Mouse (Mus musculus) c-Kit-positive CD71-positive TER-119-negative erythroid progenitor cells, embryonic 14.5 days (primary cell): ENCODE measurements around the gene Ctse.
A peak's percentile ranks its signal among the peaks of the same experiment; 100 is the strongest.

Experiments used
- DNase-seq: peaks from one replicate; pipeline ENCODE4 v3.0.0-alpha.2; 2013; ENCODE audit warnings: low read depth

Gene Ctse

DNA sequence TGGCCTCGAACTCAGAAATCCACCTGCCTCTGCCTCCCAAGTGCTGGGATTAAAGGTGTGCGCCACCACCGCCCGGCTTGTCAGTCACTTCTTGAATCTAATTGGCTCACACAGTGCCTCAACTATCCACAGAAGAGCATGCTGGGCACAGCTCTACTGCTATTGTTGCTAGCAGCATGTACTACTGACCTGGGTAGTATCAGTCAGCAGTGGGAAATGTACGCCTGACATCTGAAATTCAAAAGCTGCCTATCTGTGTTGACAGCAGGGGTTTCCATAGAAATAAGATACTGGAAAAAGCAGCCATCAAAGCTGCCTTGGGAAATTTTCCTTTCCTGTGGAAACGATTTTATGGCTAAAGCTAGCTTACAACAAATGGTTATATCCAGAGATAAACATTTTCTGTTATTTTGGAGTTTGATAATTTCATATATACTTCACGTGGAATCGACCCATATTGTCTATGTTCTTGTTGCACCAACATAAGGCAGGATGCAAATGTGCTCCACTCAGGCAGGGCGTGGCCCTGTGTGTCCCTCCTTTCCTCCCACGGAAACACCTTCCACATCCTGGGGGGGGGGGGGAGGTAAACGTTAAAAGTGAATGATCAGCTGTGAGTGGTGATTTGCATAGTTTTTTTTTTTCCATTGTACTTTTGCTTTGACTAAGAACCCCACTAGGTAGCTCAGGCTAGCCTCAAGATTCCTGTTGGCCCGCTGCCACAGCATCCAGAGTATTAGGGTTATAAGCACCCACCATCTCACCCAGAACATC lies 14.8 kb downstream of the Ctse start:
- no peak for DNase-seq

DNA sequence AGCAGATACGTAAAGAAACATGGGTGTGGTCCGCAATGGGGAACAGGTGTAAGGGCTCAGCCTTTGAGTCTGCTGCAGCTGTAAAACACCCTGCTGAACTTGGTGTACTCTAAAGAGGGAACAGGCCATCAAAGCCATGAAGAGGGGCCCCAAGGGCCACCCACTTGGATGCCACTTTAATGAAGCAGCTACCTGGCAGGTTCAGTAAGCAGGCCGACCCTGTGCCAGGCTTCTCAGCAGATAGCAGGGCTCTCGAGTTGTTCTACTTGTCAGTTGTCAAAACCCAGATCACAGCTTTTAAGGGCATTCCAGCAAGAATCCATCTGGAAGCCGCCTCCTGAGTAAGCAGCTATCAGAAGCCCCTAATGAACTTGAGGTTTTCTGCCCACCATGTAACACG lies 17.5 kb downstream of the Ctse start:
- no peak for DNase-seq

DNA sequence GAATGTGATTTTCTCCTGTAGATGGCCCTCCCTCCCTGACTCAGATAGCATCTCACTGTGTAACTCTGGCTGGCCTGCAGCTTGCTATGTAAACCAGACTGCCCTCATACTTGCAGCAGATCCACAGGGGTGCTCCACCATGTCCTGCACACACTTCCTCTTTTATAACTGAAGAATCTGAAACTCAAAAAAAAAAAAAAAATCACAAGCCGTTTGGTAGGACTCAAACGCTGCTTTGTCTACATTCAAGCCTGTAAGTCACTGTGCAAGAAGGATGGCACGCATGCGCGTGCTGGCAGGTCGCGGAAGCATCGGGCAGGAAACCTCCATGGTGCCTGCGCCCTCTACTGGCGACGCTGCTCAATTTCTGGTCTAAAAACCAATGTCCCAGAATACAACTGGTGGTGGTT lies 19.8 kb downstream of the Ctse start:
- peak; percentile 89 for DNase-seq

DNA sequence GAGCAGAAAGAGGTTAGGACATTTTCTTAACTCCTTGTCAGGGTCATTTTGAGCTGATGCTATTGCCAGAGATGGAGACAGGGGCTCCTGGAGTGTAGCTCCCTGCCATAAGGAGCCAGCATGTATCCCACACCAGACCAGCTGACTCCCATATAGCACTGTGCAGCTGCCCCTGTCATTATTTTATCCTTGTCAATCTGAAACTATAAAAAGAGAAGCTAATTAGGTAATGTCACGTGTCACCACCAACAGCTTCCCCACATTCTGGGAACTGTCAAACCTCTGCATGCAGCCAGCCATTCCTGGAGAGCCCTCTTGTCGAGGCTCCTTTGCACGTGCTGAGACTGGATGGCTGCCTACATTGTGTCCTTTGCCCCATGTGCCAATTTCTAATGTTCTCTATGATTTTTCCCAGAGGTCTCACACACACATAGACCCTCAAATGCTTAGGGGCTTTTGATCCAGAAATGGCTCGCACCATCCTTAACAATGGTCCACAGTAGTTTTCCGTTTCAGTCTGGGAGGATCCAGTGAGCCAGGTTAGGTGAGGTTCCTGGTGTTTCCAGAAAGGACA lies 21.5 kb downstream of the Ctse start:
- no peak for DNase-seq

DNA sequence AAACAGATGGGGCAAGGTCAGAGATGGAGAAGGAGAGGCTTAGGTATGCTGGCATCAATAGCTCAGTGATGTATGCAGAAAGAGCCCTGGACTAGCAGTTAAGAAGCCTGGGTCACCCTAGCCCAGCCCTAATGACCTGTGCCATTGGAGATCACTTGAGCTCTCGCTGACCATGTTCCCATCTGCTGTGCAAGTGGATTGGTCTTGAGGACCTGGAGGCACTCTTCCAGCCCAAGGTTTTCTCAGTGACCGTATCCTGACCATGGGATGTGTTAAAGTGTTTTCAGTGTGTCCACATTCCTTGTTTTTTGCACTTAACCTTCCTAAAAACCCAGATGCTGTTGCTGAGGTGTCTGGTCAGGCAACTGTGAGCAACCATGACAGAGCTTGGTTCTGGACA lies 22.2 kb downstream of the Ctse start:
- DNase-seq: no peak

DNA sequence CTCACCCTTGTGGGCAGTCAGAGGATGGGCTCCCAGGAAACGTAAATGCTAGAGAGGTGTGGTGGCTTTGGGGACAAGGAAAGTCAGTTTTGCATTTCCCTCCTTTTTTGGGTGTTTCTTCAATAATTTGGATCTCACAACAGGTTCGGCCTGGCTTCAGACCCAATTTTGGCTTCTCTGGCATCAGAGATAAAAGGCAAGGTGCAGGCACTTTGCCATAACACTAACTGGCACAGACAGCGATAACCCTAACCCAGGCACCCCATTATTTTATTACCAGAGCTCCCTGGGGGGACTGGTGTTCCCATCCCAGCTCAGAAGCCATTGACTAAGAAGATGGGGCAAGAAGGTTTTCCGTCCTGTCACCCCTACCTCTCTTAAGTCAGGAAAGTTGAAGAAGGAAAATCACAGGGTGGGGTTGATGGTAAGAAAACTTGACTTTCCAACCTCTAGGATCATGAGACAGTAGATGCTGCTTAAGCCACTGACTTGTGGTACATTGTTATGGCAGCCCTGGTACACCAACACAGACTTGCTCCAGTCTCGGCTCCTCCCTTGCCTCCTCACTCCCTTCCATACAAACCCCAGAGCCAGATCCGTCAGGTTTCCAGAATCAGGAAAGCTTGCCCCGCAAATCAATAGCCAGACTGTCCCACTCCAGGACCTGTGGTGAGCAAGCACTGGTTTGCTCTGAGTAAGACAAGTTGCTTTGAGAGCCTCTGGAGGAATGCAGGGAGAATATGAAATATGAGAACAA lies 22.8 kb downstream of the Ctse start:
- no peak for DNase-seq

DNA sequence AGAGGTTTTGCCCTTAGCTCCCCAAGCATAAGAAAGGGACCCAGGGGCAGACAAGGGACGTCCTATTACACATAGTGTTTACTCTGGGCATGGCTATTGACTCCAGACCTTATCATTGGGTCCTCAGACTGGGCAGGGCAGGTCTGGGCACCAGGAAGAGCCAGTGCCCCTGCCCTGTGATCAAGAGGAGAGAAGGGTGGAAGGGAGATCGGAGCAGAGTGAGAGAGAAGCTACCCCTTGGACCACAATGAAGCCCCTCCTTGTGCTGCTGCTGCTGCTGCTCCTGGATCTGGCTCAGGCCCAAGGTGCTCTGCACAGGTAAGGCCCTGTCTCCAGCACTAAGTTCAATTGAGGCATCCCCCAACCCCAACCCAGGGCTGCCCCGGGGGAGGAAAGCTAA lies 23.6 kb downstream of the Ctse start:
- no peak for DNase-seq

DNA sequence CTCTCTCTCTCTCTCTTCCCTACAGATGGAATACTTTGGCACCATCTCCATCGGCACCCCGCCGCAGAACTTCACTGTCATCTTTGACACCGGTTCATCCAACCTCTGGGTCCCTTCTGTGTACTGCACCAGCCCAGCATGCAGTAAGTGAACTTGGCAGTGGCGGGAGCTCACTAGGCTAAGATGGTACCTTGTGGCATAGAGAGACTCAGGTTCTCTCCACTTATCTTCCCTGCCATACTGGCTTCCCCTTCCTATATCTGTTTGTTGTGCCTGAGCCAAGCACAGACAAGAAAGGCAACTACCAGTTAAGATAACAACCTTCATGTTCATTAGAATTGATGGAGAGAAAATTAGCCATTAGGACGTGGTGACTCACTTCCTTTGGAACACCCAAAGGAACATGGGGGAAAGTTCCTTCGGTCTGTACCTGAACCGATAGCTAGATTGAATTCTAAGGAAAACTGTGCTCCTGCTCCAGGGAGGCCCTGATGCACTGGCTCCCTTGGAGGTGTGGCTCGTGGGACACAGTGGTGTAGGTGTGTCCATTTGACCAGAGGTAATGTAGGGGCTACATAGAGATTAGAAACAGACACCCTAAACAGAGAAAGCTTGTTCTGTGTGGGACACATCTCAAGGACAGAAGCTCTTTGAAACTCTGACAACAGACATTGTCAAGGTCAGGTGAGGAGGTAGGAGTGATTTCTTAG lies 25.3 kb downstream of the Ctse start:
- no peak for DNase-seq

DNA sequence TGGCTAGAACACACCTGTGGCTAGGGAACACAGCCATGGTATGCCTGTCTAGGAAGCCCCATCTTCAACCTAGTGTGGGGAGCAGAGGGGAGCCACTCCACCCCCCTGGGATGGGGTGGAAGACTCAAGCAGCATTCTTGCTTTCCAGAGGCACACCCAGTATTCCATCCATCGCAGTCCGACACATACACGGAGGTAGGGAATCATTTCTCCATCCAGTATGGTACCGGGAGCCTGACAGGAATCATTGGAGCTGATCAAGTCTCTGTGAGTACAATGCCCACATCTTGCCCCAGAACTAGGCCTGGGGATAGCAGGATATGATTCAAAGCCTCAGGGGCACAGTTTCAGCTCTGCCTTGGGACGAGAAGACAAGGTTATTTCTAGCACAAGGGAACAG lies 26.0 kb downstream of the Ctse start:
- DNase-seq: no peak

DNA sequence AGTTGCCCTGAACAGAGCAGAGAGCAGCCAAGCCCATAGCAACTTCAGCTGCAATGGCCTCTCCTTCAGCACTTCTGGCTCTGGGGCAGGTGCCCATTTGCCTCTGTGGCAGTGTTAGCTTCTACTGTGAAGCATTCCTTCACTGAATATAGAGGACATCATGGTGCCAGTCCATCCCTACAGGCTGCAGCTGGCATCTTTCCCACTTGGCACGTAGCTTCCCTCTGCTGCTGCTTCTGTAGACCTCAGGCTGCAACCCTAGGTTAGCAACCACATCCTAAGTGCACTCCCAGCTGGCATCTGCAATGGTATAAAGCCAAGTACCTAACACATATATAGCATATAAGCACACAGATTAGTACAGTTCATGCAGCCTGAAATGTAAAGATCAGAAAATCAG lies 27.8 kb downstream of the Ctse start:
- no peak for DNase-seq

DNA sequence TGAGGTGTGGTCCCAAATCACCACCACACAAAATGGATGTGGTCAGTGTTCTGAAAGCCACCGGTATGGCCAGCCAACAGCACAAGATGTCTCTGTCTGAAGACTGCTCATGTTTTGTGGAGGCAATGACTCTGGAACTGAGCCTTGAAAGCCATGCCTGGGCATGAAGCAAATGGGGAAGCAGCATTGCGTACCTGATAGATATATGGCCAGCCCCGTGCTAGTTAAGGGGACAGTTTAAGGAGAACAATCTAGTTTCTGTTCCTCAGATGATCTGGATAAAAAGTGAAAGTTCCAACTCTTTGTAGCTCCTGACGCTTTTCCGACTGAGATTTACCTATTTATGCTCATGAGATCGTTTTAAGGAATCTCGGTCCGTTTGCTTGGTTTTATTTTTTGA lies 33.0 kb downstream of the Ctse start:
- no peak for DNase-seq

DNA sequence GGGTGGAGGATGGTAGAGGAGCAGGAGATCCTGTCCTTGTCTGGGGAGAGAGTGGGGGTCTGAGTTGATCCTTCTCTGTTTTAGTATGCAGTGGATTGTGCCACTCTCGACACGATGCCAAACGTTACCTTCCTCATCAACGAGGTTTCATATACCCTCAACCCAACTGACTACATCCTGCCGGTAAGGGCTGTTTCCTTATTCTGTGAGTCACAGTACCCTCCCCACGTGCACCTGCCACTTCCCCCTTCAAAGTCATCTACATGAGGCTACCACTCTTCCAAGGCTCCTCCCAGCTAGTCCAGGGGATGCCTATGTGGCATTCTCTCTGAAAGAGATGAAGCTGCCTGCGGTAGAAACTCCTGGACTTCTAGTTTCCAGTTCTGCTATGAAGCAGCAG lies 34.3 kb downstream of the Ctse start:
- DNase-seq: no peak

DNA sequence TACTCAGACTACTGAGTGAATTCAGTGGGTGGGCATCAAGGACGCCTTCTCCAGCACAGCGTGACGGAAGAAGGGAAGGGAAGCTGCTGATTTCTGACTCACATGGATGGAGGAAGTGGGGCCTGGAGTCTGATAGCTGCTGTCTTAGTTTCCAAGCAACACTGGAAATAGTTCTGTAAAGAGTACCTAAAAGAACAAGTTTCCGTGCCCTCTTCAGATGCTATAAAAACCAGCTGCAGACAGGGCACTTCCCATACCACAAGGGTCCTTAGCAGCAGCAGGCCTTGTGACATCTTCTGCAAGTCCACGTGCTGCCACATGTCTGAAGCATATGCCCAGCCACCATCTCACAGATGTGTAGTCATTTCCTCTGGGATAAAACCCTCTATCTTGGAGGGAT lies 41.5 kb downstream of the Ctse start:
- DNase-seq: no peak

DNA sequence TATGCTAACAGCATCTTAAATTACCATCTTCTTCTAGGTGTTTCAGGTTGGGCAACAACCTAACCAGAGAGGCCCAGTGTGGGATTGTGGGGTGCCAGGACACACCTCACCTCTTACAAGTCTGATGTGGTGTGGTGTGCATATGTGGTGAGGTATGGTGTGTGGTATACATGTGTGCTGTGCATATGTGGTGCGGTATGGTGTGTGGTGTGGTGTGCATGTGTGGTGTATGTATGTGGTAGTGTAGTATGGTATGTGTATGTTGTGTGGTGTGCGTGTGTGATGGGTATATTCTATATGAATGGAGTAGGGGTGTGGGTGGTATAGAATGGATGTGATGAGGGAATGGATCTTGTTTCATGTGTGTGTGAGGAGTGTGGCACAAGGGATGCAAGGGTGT lies 49.6 kb downstream of the Ctse start:
- no peak for DNase-seq

DNA sequence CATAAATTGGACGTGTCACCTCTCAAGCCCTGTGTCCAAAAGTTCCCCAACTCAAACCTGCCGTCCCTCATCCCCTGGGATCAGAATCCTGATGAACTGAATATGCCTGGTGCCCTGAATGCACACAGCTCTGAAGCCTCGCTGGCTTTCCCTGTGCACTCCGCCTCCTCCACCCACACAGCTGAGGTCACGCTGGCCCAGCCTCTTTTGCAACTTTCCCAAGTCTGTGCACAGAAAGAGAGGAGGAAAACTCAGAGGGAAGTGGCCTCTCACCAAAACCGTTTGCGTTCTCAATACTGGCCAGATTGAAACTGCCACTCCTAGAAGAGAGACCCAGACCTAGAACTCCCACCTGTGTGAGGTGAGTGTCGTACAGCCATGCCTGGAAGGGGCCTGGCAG lies 50.4 kb downstream of the Ctse start, which contains the start of gene Rab7b:
TSS of gene Rab7b (plus strand) at position 221 of the 400 bp plus-strand sequence.
- DNase-seq: no peak

DNA sequence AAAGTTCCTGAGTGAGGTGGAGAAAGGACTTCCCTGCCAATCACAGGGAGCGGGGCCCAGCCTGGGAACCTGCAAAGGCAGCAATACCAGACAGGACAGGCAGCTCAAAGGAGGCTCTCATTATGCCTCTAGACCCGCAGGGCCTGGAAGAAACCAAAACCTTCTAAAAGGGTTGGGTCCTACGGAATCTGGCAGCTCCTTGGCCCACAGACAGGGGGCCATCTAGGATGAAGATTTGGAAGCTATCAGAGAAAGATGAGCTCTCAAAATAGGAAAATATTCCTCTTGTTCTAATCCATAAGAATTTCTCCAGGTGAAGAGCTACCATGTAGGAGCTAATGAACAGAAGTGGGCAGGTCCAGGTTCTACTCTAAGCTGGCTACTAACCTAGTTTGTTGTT lies 50.9 kb downstream of the Ctse start:
- no peak for DNase-seq

DNA sequence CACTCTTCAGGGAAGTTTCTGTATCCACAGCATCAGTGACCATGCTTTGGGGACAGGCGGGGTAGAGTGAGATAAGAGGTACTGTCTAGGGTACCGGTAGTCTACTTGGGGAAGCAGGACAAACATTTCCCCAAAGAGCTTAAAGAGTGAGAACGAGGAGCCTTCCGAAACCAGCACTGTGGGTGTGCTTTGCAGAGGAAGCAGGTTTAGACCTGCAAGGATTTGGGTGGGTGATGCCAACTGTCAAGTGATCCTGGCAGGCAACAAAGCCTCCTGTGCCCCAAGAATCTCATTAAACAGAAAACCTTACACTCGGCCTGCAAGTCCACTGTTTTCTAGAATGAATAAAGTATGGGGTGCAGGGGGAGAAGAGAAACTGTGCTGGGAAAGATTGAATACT lies 51.8 kb downstream of the Ctse start:
- no peak for DNase-seq

DNA sequence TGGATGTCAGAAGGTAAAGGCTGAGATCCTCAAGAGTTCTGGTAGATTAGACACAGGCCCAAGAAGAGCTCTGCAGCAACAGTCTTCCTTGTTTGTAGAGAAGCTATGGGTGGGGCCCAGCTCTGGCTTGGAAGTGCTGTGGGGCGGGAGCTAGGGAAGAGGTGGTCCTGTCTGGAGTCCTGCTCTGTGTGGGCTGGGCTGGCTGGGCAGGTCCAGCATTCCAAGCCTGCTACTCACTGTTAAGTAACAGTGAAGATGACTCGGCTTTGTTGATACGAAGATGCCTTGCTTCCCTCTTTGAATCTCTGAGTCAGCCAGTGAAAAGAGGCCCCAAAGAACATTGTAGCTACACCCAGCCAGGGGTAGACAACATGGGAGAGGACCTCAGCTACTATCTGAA lies 52.3 kb downstream of the Ctse start:
- DNase-seq: no peak

DNA sequence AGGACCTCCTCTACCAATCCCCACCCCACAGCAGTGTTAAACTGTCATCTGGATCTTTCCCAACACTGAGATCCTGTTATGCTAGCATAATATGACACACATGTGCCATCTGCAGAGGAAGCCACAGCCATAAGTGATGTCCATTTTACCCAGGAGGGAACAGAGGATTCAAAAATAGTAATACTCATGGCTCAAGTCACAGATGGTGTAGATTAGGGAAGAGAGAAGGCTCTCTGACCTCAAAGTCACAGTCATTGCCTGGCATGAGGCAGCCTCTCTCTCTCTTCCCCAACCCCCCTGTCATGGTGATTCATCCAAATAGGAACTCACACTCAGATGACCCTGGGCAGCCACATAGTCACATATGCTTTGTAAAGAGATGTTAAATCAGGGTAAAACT lies 53.2 kb downstream of the Ctse start:
- DNase-seq: no peak

DNA sequence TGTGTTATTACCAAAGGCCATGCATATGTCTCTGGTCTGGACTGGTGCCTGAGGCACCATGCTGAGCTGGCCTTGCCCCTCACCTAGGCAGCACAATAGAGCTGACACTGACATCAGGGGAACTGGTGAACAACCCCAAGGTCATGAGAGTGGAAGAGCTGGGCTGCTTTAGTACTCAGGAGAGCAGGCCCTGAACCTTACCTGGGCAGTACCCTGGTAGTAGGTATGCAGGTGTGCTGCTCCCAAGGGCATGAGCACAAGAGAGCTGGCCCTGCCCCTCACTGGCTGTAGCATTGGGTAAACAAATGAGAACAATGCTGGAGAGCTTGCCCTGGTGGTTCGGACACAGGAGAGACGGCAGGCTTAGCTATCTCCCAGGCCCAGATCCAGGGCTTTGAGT lies 57.2 kb downstream of the Ctse start:
- DNase-seq: no peak

DNA sequence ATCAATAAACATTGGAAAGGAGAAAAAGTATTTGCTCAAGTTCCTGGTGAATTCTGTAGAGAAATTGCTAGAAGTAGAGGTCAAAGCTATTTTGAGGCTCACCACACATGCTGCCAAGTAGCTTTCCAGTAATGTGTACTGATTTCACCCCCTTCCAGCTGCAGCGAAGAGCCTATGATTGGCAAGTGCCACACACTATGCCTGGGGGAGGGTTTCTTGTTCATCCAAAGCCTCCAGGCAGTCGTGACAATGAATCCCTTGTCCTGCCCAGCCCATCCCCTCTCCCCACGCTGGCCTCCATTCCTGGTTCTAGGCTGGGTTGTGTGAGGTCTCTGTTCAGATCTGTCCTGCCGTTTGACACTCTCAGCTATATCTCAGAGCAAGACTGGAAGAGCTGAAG lies 58.2 kb downstream of the Ctse start:
- DNase-seq: no peak

DNA sequence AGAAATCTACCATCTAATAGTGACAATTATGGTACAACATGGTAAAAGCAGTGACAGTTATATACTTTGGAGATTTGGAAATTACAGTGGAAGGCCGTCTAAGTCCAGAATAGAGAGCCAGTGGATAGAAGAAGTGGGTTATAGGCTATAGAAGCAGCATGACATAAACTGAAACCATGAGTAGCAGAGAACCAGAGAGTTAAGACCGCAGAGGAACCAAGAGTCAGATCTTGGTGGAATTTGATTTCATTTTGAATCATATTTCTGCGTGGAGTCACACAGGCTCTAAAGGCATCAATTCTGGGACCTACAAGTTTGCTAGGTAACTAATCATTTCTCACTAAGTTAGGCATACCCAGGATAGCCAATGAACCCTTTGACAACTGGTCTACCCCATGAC lies 60.7 kb downstream of the Ctse start:
- no peak for DNase-seq

DNA sequence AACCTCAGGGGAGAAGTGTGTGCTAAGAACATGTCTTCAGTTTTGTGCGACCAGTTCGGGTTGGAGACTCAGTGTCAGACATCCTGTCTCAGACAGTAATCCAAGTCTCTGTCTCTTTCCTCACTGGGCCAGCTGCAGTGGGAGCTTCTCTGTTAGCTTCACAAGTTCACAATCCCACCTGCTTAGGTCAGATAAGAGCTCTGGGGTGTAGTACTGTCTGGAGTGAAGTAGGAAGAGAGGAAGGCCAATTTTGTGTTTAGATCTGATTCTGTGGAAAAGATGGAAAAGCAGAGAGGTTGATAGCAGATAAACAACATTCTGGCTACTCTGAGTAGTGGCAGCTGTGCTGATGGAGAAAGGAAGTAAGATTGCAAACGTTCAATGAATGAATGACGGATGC lies 61.5 kb downstream of the Ctse start:
- no peak for DNase-seq
